Mouse (Mus musculus) B cell, adult 2 months (primary cell): ENCODE measurements around the gene F2r.
A peak's percentile ranks its signal among the peaks of the same experiment; 100 is the strongest.

Experiments
- DNase-seq, 2 experiments: peaks; one replicate each; pipeline ENCODE4 v3.0.0; 2022

Gene F2r

DNA sequence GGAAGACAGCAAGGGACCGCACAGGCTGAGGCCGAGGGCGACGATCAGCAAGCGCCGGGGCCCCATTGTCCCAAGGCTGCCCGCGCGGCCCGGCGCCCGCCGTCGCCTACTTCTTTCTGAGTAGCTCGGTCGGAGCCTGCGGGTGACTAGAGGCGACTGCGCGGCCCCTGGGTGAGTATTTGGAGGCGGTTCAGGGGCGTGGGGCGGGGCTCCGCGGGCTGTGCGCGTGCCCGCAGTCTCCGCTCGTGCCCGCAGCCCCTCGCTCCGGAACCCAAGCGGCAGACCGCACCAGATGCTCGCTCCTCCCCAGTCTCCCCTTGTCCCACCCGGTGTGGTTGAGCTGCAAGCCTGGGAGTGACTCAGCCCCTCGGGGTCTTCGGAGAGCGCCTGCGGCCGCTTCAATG, at the start of gene F2r:
Gene F2r, minus strand, starts transcription at position 179 of the 404 bp plus-strand sequence.
- DNase-seq: peak; percentile 70 to 71

DNA sequence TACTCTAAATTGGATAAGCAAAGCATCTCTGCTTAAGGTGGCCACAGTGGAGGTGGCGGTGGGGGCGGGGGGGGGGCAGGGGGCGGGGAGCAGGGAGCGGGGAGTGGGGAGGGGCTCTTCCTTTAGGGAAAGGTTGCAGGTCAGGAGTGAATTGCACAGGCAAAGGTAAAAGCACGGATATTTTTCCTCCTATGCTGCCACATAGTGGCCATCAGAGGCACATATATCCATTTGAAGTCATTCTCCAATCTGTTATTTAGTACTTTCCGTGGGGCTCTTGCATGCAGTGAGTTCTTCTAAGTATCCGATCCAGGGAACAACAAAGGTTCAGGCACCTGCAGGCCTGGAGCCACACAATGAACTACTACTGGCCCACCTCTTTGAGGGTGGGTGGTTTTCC, 49.0 kb upstream of the F2r start:
- DNase-seq: no peak

DNA sequence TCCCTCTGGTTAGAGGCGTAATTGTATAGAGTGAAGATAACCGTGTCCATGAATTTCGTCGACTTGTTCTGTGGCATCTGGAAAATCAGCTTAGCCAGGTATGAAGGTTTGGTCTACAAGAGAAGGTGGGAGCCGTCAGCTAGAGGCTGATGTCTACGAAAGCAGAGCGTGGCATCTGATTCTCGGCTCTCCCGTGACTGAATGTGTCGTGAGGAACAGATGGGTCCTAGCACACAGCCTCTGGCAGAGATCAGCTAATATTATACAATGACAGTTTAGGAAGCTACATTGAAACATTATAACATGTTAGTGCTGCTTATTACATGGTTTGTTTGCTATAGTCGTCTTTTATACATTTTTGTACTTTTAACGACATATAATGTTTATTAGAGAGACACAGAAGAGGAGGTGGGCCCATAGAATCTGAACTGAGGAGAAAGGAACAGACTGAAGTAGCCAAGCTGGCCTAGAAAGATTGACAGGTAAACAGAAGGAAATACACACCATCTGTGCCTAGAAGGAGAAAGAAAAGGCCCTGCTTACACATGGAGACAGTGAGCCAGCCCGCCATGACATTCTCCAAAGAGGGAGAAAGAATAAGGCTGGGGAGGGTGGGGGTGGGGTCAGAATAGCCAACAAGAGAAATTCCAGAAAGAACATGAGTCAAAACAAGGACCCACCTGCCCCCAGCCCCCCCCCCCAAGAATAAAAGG, 47.5 kb upstream of the F2r start:
- no peak for DNase-seq

DNA sequence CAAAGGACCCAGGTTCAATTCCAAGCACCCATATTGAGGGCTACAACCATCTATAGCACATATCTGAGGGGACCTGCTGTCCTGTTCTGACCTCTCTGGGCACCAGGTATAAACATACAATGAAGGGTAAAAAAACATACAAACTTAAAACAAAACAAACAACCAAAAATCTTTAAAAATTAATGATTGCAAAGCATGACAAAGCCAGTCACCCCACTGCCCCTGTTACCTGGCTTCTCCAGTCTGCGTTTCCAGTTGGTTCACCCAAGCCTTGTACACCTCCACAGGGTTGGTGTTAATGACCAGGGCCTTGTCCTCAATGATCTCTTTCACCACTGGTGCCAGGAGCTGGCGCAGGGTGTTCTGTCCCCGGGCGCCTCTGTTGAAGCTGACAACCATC, 45.5 kb upstream of the F2r start:
- no peak for DNase-seq

GRCm38 (mm10) chr13:95659432-95659831, 41.1 kb upstream of the F2r start:
- no peak for DNase-seq

DNA sequence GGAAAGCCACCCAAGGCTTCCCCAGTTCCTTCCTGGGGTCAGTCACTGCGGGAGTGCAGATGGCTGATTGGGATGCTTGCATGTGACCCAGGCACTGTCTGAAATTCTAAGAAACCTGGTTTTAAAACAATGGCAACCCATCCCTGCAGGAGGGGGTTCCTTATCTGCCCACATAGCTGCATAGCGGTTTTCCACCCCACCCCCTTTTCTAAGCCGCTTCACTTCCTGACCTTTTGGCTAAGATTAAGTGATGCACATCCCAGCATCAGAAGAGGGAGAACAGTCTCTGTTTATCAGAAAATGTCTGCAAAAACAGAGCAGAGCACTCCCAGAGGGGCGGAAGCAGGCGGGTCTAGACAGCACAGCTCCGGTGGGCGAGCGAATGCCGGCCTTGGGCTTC, 38.9 kb upstream of the F2r start:
- no peak for DNase-seq

DNA sequence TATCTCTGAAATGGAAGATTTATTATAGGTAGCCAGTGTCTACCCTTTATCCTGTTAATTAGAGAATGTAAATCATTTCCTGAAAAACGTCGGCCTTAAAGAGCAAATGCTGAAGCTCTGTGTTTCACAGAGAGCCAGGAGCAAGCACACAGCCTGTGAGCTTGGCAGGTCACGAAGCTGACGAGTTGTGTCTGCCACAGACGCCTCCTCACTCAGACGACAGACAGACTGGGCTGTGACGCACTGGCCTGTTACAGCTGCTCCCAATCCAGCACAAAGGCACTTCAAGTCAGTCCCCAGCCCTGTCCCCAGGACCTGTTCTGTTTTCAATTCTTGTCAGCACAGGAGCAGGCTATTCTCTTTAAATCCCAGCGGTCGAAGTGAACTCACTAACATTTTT, 37.0 kb upstream of the F2r start:
- no peak for DNase-seq

- DNase-seq: no peak
Observed at GRCm38 (mm10) chr13:95653696-95654095, 35.4 kb upstream of the F2r start.

GRCm38 (mm10) chr13:95651870-95652668, 33.8 kb upstream of the F2r start:
- no peak for DNase-seq

DNA sequence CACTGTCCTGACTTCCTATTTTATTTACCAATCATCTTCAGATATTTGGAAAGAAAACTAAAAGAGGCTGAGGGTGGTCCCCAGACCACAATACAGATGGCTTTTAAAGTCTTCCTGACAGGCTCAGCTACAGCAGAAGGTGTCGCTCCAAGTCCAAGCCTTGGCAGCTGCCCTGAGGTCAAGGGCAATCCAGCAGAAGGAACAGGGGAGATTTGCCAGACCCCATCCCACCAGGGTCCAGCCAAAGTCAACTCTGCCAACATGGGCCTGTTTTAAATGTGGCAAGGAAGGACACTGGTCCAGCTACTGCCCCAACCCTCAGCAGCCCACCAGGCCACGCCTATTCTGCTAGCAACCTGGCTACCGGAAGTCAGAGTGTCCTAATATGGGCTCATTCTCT, 31.7 kb upstream of the F2r start:
- DNase-seq: no peak

- no peak for DNase-seq
Observed at GRCm38 (mm10) chr13:95647248-95647647, 29.0 kb upstream of the F2r start.

- no peak for DNase-seq
Observed at GRCm38 (mm10) chr13:95646687-95647111, 28.4 kb upstream of the F2r start.

- no peak for DNase-seq
Observed at GRCm38 (mm10) chr13:95643740-95644139, 25.5 kb upstream of the F2r start.

DNA sequence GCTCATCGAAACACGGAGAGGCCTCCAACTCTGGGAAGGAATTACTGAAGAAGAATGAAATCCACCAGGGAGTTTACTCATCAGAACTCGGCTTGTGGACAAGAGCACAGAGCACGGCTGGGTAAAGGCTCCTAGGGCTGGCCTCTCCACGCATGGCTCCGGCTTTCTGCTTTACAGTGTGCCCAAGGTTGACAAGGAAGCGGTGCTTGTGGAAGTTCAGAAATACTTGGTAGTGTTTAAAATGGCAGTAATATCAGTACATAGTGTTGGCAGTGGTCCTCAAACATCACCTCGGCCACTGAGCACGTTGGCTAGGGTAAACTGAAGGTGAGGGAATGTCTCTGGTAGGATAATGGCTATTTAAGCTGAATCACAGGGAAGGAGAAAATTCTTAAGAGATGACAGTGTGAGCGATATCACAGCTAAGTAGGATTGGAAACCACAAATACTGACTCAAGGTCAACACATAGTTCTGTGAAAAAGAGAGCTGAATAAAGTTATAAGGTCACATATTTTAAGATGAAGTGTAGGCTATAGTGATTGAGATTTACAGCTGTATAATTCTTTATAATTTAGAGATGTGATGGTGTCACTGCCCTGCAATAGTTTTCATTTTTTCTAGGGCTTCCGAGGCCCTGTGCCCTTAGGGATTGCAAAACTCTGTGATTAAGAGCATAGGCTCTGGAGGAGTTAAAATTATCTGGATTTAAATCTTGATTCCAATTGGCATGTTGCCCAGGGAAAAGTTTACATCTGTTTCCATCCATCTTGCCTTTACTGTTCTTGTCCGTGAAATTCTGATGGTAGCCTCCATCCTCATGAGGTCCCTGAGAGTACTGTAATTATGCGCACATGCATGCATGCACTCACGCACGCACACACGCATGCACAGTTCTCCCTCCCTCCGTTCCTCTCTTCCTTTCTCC, 23.0 kb upstream of the F2r start:
- DNase-seq: no peak

GRCm38 (mm10) chr13:95640408-95640807, 22.1 kb upstream of the F2r start:
- no peak for DNase-seq

- no peak for DNase-seq
Observed at GRCm38 (mm10) chr13:95639336-95640116, 21.2 kb upstream of the F2r start.

GRCm38 (mm10) chr13:95638894-95639293, 20.6 kb upstream of the F2r start:
- DNase-seq: no peak

DNA sequence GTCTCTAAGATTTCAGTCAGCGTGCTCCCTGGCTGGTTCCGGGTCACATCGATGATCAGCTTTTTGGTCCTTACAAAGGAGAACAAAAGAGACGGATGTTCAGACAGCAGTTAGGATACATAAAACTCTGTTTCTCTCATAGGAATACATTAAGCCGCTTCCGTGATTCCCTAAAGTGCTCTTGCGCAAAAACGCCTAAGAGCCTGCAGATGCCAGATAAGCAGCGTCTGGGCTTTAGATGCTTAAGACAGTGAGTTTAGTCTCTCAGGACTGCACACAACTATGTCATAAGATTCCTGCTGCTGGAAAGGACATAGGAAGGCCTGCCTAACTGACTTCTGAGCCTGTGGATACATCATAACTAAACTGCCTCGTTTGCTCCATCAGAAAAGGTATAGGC, 19.4 kb upstream of the F2r start:
- DNase-seq: no peak

DNA sequence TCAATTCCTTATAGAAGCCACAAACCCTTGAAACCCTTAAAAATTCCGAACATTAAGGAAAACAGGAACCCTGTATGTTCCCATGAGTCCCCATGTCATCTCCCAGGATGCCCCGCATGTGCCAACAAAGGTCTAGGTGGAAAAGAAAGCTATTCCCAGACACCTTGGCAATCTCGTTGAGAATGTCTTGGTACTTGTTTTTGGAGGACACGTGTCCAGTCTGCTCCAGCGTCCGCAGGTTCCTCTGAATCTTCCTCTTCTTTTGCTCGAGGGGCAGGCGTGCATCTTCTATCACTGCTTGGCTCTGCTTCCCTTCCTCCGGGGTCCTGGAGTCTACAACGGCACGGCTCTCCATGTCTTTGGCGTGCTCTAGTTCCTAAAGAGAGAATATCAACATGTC, 17.0 kb upstream of the F2r start:
- no peak for DNase-seq

GRCm38 (mm10) chr13:95634451-95634850, 16.2 kb upstream of the F2r start:
- DNase-seq: no peak

- DNase-seq: no peak
Observed at GRCm38 (mm10) chr13:95633384-95633783, 15.1 kb upstream of the F2r start.

DNA sequence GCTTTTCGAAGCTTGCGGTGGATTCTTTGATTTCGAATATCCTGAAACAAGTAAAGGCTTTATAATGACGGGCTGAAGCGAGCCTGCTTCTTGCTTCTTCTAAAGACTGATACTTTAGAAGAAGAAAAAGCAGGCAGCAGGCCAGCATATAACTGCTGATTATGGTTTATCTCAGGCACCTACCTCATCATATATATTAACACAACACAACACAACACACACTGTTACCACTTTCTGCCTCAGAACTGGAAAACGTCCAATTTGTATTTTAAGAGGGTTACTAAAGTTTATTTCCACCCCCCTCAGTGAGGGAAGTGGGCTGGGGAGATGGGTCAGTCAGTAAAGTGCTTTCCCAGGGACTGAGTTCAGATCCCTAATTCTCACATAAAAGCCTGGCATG, 13.9 kb upstream of the F2r start:
- DNase-seq: no peak

DNA sequence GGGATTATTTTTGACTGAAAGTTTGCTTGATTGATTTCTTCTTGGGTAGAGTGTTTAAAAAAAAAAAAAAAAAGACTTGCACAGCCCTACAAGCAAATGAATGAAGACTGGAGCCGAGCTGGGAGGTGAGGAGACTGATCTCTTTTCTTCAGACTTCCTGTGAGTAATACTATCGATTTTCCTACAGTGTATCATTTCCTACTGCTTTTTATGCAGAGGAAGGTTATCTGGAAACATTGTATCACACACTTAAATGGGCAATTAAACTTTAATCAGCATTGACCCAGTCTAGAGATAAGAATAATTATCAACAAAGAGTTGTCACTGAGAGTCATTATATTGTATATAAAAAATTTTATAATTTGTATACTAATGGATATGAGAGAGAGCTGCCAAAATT, 12.5 kb upstream of the F2r start:
- no peak for DNase-seq
